Comparison of ENCODE assay signal across 9 mouse cellular contexts in the genomic region with DNA sequence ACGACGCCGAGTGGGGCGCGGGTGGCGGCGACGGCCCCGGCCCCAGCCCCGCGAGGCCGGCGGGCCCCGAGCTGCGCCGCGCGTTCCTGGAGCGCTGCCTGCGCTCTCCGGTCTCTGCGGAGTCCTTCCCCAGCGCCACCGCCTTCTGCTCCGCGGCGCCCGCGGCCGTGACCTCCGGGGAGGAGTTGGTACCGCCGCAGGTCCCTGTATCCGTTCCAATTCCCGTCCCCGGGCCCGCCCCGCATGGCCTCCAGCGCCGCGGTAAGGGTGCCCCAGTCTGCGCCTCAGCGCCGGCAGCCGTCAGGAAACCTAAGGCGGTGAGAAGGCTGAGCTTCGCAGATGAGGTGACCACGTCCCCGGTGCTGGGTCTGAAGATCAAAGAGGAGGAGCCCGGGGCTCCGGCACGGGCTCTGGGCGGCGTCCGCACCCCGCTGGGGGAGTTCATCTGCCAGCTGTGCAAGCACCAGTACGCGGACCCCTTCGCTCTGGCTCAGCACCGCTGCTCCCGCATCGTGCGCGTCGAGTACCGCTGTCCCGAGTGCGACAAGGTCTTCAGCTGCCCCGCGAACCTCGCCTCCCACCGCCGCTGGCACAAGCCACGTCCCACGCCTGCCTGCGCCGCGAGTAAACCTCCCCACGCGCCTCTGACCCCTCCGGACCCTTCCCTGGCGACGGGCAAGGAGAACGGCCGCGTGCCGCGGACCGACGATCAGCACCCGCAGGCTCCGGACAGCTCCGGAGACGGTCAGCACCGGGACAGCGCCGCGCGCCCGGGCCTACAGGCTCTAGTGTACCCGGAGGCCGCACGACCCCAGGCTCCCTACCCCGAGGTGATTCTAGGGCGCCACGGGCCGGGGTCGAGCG. TPM values are rescaled to one million over a fixed set of nuclear protein-coding genes. Genes with fewer than 3 reads are reported as not detected.
DNase-seq lines count a peak whose midpoint lies in the region; ATAC-seq lines count a peak whose summit lies in the region.
"Had no signal": no experiment of that assay in that cellular context is flagged by ENCODE, and none has a peak within 500 bp of the region (broad histone marks: within the 10 kb centered on the region; RNA-seq: fewer than 3 reads in every experiment).

No protein-coding gene starts in this region.

- DNase-seq in CD4-positive helper T cell, adult 2 months (ENCODE audit: low read depth, low spot score): peak; percentile 15
- peak; percentile 63 to 88 for DNase-seq in adrenal gland, adult (ENCODE audit: inconsistent age in 2 of 2, low spot score in 1 of 2)
- peak; percentile 77 for DNase-seq in forebrain, embryonic 10.5 days (ENCODE audit: extremely low spot score, low spot score)
- DNase-seq in kidney, postnatal 10 days: peak; percentile 85
- peak; percentile 66 for DNase-seq in lung, postnatal 14 days
- peak; percentile 76 for DNase-seq in ovary, postnatal 36 days (ENCODE audit: low spot score)
- peak; percentile 36 to 43 for DNase-seq in urinary bladder, postnatal 36 days (ENCODE audit: low spot score in 2 of 2)

- H3K36me3 ChIP-seq in forebrain, embryonic 10.5 days (replicated peaks): no peaks in the 10 kb centered on the region
- peaks cover 3% of the 10 kb centered on the region; the same call in 1 of the 2 replicates for H3K36me3 ChIP-seq in heart, embryonic 16.5 days (ENCODE audit: control insufficient read depth, insufficient read depth)

- WGBS in forebrain, embryonic 10.5 days: under 1% methylated on average over 109 of the region's 109 CpGs
- under 1% methylated on average over 108 of the region's 109 CpGs for whole genome bisulfite sequencing in heart, embryonic 16.5 days

- no peaks in the 10 kb centered on the region for H3K9me3 ChIP-seq in forebrain, embryonic 10.5 days
- no peaks in the 10 kb centered on the region for H3K9me3 ChIP-seq in heart, embryonic 16.5 days (replicated peaks; ENCODE audit: control insufficient read depth, low read length)

- ATAC-seq in heart, embryonic 16.5 days (replicated peaks; ENCODE audit: extremely low read depth, insufficient read depth, low FRiP score): peak; percentile 92

- H3K9ac ChIP-seq in heart, embryonic 16.5 days (ENCODE audit: low read length): no peak overlapping the region

- H3K4me2 ChIP-seq in heart, embryonic 16.5 days (ENCODE audit: low read depth, low read length): peak overlapping the region; percentile 79

- H3K27ac ChIP-seq in forebrain, embryonic 10.5 days: peak overlapping the region; percentile 53; the same call in 1 of the 2 replicates
- H3K27ac ChIP-seq in heart, embryonic 16.5 days (ENCODE audit: low read length): no peak overlapping the region

- peaks cover 27% of the 10 kb centered on the region for H3K4me1 ChIP-seq in forebrain, embryonic 10.5 days
- H3K4me1 ChIP-seq in heart, embryonic 16.5 days (ENCODE audit: control insufficient read depth, insufficient read depth, low read length): peaks cover 16% of the 10 kb centered on the region

- H3K4me3 ChIP-seq in forebrain, embryonic 10.5 days: peak overlapping the region; percentile 59
- H3K4me3 ChIP-seq in heart, embryonic 16.5 days (ENCODE audit: low read length): peak overlapping the region; percentile 52

- peaks cover 87% of the 10 kb centered on the region for H3K27me3 ChIP-seq in forebrain, embryonic 10.5 days (ENCODE audit: poor library complexity, severe bottlenecking)
- peaks cover 42% of the 10 kb centered on the region for H3K27me3 ChIP-seq in heart, embryonic 16.5 days (ENCODE audit: control insufficient read depth, insufficient read depth, low read length)

RNA-seq across cellular contexts. Expression of a gene that starts 0.6 kb away (rescaled TPM):
- polyA plus RNA-seq in forebrain, embryonic 10.5 days (2016; fragmentation: Nextera tagmentation; extraction: Ambion mirVana): 0.30 and 0.38 TPM in 2 replicates
- 0.08 TPM in 1 of 2 replicates, not detected in the other for polyA plus RNA-seq in heart, embryonic 16.5 days (2015; fragmentation: Nextera tagmentation; extraction: Ambion mirVana)
- polyA plus RNA-seq: spleen, adult 2 months had no signal

RNA-seq across cellular contexts. Expression of a gene that starts 34.8 kb away (rescaled TPM):
- polyA plus RNA-seq in forebrain, embryonic 10.5 days (2016; fragmentation: Nextera tagmentation; extraction: Ambion mirVana): not detected in 2 replicates
- polyA plus RNA-seq in heart, embryonic 16.5 days (2015; fragmentation: Nextera tagmentation; extraction: Ambion mirVana): 0.17 and 0.96 TPM in 2 replicates
- polyA plus RNA-seq: spleen, adult 2 months had no signal

Comparison
In these comparisons a context has a peak if more than half of its experiments do, and no peak if none do; other contexts are left out.
1. DNase-seq: peak in every context shown above with its lines; median percentile 85 in kidney, postnatal 10 days; 77 in forebrain, embryonic 10.5 days; 76 in ovary, postnatal 36 days; 76 in adrenal gland, adult; 66 in lung, postnatal 14 days; 40 in urinary bladder, postnatal 36 days; 15 in CD4-positive helper T cell, adult 2 months.